Mouse (Mus musculus) gastrocnemius, postnatal 4 days (tissue): ENCODE data around the gene Ehbp1l1. TPM values are rescaled to one million over a fixed set of nuclear protein-coding genes. Genes with fewer than 3 reads are reported as not detected.
"Not testable (repeated sequence)": the region's sequence is repeated elsewhere in the genome, so short reads cannot be mapped to it uniquely, and the experiment has no call there.

Source experiments
- DNase-seq, 2 experiments: peaks; one replicate each; pipeline ENCODE4 v3.0.0; 2021 to 2022; ENCODE audit warnings: low spot score in 2 of 2, mixed read lengths in 2 of 2
- total RNA-seq, 2 experiments: library from RNA; stranded (reverse); gene quantifications; 2 replicates each; pipeline ENCODE4 v1.2.3; 2021

Ehbp1l1 gene
- total RNA-seq, 2 experiments from 2014 or later: 250 to 260 TPM

DNA sequence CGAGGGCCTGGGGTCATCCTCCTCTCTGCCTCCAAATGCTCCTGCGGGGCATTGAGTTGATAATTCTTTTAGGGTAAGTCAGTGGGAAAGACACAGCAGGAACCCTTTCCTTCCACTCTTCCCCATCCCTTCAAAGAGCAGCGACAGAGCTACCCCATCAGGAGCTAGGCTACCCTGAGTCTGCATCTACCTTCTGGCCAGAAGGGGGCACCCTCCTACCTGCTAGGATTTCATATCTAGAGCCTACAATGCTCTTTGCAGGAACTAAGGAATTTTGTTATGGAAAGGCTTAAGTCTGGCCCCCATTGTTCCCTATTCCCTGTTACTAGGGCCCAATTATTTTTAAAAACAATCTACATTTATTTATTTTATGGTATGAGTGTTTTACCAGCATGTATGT lies 14.9 kb downstream of the Ehbp1l1 start:
- peak; percentile 62 to 75 for DNase-seq

DNA sequence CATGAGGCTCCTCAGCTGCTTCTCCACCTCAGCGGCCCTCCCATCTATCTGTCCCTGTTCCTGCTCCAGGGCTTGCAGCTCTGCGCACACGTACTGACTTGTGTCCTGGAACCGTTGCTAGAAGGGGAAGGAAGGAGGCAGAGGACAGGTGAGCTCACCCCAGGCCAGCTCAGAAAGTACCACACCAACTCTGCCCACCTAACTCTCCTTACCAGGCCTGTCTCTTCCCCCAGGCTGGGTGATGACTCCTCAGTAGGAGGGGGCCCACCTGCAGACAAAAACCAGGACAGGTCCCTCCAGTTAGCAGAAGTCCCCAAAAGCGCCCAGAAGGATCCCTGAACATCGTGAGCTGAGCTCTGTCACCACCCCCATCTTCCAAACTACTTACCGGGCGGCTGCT lies 15.5 kb downstream of the Ehbp1l1 start:
- no peak for DNase-seq

DNA sequence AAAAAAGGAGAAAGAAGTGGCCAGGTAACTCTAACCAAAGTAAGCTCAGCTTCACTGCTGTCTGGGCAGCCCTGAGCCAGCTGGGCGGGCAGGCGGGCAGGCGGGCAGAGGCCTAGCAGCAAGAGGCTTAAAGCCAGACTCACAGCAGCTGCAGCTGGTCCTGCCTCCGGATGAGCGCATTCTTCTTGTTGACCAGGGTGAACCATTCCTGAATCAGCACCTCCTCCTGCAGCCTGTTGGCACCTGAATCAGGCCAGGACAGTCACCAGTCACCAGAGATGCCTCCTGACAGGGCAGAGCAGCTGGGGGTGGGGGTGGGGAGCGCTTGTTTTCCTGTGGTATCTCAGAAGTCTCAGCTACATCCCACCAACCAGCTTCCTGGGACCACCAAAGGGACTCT lies 16.0 kb downstream of the Ehbp1l1 start:
- DNase-seq: no peak

DNA sequence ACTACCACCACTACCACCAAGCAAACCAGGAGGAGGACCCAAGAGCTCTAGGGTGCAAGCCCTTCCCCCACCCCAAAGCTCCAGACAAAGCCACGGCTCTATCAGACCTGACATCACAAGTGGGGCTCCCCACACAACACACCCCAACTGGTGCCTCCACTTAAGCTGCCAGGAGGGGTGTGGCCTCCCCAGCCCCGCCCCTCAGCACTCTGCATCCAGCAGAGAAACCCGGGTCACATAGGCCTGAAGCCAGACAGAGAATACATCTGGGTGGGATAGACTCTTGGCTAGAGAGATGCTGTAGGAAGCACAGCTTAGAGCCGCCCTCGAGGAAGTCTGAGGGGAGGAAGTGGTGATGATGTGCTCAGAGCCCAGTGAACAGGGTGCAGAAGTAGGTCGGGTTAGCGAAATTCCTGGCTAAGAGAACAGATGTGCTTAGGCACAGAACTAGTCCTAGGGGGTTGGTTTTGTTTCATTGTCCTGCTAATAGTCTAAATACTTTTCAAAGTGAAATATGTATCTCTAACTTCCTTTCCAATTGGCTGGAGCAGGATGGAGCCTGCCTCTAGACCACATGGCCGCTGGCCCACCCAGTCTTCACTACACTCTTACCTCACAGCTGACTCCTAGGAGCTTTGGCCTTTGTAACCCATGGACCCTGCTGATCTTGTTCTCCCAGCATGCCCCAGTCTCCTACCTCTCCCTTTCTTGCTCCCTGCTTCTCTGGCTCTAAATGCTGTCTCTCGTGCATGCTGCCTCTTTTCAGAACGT lies 21.1 kb downstream of the Ehbp1l1 start:
- peak in 1 of 2 experiments; percentile 71 for DNase-seq

DNA sequence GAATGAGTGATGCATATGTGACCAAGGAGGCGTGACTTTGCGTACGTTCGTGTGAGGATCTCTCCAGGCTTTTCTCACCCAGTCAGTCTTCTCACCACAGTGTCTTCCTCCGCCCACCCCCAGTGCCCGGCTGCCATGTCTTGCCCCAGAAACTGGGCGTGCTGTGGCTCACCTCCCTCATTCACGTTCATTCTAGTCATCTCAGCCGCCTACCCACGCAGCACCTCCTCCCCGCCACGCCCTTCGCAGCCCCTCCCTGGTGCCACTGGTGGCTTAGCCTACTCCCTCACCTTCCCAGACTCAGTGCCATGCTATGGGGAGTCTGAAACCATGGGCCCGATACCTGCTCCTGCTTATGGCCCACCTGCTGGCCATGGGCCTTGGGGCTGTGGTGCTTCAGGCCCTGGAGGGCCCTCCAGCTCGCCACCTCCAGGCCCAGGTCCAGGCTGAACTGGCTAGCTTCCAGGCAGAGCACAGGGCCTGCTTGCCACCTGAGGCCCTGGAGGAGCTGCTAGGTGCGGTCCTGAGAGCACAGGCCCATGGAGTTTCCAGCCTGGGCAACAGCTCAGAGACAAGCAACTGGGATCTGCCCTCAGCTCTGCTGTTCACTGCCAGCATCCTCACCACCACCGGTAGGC lies 21.8 kb downstream of the Ehbp1l1 start, which contains the start of gene Kcnk7:
Gene Kcnk7, plus strand, starts transcription at position 205 of the 638 bp plus-strand sequence.
- no peak for DNase-seq

DNA sequence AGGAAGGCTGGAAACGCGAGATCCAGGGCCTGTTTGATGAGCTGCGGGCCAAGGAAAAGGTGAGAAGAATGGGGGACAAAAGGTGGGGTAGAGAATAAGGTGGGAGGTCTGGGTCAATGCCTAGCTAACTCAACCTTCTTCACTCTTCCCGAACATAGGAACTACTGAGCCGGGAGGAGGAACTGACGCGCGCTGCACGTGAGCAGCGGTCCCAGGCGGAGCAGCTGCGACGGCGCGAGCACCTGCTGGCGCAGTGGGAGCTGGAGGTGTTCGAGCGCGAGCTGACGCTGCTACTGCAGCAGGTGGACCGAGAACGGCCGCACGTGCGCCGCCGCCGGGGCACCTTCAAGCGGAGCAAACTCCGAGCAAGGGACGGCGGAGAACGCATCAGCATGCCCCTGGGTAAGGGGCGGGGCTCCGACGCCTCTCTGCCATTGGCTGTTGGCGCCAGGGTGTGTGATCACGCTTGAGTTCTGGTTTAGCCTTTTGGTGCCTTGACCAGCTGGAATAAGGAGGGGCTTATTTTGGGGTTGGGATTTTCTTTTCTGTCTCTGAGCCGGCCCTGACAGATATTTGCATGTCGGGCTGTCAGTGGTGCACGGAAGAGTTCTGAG lies 30.2 kb downstream of the Ehbp1l1 start:
- DNase-seq: no peak

GRCm38 (mm10) chr19:5693801-5694200 lies 32.3 kb downstream of the Ehbp1l1 start:
- DNase-seq: no peak

GRCm38 (mm10) chr19:5692913-5693396 lies 33.2 kb downstream of the Ehbp1l1 start:
- no peak for DNase-seq

DNA sequence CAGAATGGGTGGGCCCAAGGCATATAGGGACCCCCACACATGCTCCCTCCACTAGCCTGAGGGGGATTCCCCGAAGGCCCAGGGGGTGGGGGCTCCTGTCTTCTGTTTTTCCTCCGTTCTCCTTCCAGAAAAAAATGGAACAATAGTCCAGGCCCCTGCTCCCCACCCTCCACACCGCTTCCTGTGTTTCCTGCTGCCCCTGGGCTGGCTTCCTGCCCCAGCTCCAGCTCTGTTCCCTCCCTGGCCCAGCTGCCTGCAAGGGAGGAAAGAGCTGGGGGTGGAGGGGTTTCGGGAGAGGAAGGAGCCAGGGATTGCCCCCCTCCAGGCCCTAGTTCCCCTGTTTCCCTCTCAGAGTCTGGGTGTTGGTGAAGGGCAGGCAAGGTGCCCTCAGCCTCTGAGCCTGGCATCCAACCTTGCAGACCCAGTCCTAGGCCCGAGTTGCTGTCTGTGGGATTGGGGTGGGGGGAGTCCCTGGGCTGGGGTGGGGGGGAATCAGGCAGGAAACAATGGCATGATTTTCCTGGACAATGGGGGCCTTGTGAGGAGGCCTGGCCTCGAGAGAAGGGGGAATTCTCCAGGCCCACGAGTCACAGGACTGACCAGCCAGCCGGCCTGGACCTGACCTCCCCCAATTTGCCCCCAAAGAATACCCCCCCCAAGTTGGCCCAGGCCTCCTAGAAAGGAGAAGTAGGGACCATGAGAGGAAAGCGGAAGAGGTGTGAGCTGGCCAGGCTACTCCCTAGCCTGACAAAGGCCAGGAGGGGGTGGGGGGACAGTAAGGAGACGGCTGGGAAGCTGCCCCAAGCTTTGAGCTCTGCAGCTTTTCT lies 33.8 kb downstream of the Ehbp1l1 start:
- no peak for DNase-seq

DNA sequence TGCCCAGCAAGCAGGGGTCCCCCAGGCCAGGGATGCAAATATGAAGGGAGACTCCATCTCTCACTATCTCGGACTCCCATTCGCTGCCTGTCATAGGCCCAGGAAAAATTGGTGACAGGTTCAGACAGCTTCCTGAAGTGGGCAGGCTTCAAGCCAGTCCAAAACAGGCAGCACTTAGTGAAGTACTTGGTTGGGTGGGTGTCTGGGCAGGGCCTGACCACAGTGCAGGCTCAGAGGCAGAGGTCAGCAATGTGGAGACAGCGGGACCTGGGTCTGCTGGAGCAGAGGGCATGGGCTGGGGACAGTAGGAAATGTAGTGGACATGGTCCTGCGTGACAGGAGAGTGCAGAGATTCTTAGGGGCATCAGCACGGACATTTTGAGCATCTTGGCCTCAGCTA lies 34.5 kb downstream of the Ehbp1l1 start:
- no peak for DNase-seq

- DNase-seq: no peak
Measured at GRCm38 (mm10) chr19:5690343-5690735, 35.8 kb downstream of the Ehbp1l1 start.

- DNase-seq: peak; percentile 71 to 87
Measured at GRCm38 (mm10) chr19:5689565-5690342, 36.4 kb downstream of the Ehbp1l1 start.

- no peak for DNase-seq
Measured at GRCm38 (mm10) chr19:5689088-5689428, 37.1 kb downstream of the Ehbp1l1 start.

GRCm38 (mm10) chr19:5688200-5689087 lies 37.7 kb downstream of the Ehbp1l1 start, which contains the start of the genes Map3k11 and Pcnx3:
TSS of gene Map3k11 (plus strand) at chr19:5688742.
TSS of gene Pcnx3 (minus strand) at chr19:5688908.
- peak; percentile 92 to 96 for DNase-seq

GRCm38 (mm10) chr19:5687738-5688137 lies 38.4 kb downstream of the Ehbp1l1 start:
- DNase-seq: no peak

- DNase-seq: not testable (repeated sequence)
Measured at GRCm38 (mm10) chr19:5686954-5687353, 39.2 kb downstream of the Ehbp1l1 start.

- DNase-seq: no peak
Measured at GRCm38 (mm10) chr19:5686437-5686836, 39.7 kb downstream of the Ehbp1l1 start.

DNA sequence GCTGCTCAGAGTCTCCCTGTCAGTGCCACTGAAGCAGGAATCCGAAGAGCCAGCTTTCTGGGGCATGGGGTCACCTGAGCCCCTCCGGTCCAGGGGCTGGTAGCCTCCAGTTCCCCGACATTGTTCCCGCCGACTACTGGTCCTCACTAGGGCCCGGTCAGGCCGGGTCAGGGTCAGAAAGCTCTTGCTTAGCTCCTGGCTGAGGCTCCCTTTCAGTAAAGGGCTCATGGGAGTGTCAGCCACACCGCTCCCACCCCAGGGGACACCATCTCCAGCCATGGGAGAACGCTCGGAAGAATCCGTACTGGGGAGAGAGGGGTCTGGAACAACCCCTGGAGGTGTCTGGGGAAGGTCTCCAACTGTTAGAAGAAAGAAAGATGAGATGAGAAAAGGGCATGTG lies 40.3 kb downstream of the Ehbp1l1 start:
- no peak for DNase-seq

DNA sequence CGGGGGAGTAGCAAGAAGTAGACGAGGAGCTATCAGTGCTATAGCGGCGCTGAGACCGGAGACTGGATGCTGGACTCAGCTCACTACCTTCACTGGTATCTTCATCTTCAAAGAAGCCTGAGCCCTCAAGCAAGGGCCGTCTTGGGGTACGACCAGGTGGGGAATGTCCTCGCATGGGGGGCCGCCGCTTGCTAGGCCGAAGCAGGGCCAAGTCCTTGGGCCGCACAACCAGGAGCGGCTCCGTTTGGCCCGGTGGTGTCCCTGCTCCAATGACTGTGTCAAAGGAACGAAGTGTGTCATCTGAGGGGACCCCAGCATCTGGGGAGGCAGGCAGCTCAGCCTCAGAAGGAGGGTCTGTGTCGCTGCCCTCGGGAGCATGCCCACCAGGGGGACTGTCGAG lies 40.7 kb downstream of the Ehbp1l1 start:
- no peak for DNase-seq
